Mouse (Mus musculus) kidney, adult 9 months (tissue): ENCODE results near the gene Retreg3.

Source experiments
- DNase-seq: peaks from one replicate; pipeline ENCODE4 v3.0.0; 2022

The Retreg3 gene

GRCm38 (mm10) chr11:101050359-101050758, 69.3 kb downstream of the Retreg3 start:
- DNase-seq = no peak

DNA sequence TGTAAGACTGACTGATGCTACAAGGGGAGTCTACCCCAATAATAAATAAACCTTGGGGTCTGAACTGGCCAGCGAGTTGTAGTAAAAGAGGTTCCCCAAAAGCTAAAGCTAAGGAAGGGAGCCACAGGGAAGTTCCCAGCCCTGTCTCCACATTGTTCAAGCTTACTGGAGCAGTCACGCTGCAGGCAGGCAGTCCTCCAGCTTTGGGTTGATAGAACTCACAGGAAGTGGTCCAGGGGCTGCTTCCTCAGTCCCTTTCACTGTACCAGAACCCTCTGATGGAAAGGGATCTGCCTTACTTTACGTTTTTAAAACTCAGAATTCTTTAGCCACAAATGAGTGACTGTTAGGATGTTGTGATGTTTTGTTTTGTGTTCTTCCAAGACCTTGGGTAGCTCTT, 72.2 kb downstream of the Retreg3 start:
- DNase-seq = no peak

DNA sequence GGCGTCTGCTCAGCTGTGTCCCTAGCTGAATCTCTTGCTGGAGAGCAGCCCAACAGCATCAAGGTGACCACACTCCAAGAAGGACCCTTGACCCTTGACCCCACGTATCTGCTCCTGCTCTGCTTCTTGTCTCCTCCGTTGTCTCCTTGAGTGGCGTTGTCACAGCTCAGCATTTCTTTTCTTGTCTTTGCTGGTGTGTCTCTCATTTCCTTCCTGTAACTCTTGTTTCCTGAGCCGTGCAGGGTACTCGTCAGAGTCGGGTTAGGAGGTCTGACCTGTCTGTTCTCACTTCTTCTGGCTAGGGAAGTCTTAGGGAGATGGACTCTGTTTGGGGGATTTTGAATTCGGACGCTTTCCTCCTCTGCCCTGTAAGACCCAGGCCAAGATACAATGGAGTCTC, 73.3 kb downstream of the Retreg3 start:
- DNase-seq = no peak
